Mouse (Mus musculus): ENCODE results near the gene Wdr60. TPM values are rescaled to one million over a fixed set of nuclear protein-coding genes. Genes with fewer than 3 reads are reported as not detected.

Wdr60 gene
- total and polyA plus RNA-seq, 3 experiments = 3.6 to 9.2 (median 6.7) TPM

GRCm38 (mm10) chr12:116281427-116282281, 18.8 kb upstream of the Wdr60 start:
- Histone ChIP-seq H3K27ac (ENCODE audit: insufficient read depth, low read depth) (peak overlapping the region; percentile 5; the same call in 1 of the 2 replicates), H3K36me3 (replicated peaks in 1 of 2; ENCODE audit: control insufficient read depth in 1 of 2, insufficient read depth in 1 of 2, low read length in 1 of 2) (peaks cover 0 to 2% of the 10 kb centered on the region in 2 experiments), H3K9me3 (replicated peaks; ENCODE audit: low read length) (no peaks in the 10 kb centered on the region), H3K9ac (ENCODE audit: insufficient read depth, low read depth) (peak overlapping the region; percentile 52), H3K79me2 (replicated peaks; ENCODE audit: control insufficient read depth, extremely low read depth, insufficient read depth, poor library complexity, severe bottlenecking) (peaks cover 3% of the 10 kb centered on the region; the same call in 1 of the 2 replicates), H3K27me3 (replicated peaks) (no peaks in the 10 kb centered on the region), H3K4me2 (ENCODE audit: insufficient read depth, low read depth, poor library complexity, severe bottlenecking) (peak overlapping the region; percentile 64), H3K4me1 (ENCODE audit: control insufficient read depth in 1 of 2, insufficient read depth in 2 of 2) (peaks cover 0 to 13% of the 10 kb centered on the region in 2 experiments; a peak in 3 of 4 replicates), H3K4me3 (replicated peaks in 1 of 3; ENCODE audit: low read depth in 2 of 3, low read length in 2 of 3, poor library complexity in 1 of 3) (peak overlapping the region; percentile 85 to 95 (median 91))
- peak; percentile 26 for DNase-seq (ENCODE audit: extremely low read depth)
- no peak for TF ChIP-seq RCOR1 (conservative IDR thresholded peaks at IDR 0.05; ENCODE audit: low read depth, low read length)
- TF ChIP-seq MAX (IDR thresholded peaks at IDR 0.05; ENCODE audit: low read length) = no peak
- no peak for TF ChIP-seq IRF4 (IDR thresholded peaks at IDR 0.05; ENCODE audit: low read depth, low read length)
- no peak for TF ChIP-seq CHD2 (IDR thresholded peaks at IDR 0.05; ENCODE audit: low read length)
- no peak for TF ChIP-seq MAFK (IDR thresholded peaks at IDR 0.05; ENCODE audit: insufficient replicate concordance, low read length)
- TF ChIP-seq MXI1 (IDR thresholded peaks at IDR 0.05; ENCODE audit: low read depth, low read length) = 0 out of 2 replicates have a peak, but pooled peaks have one; percentile 31
- no peak for TF ChIP-seq TBP (conservative IDR thresholded peaks at IDR 0.05; ENCODE audit: low read depth, low read length)
- no peak for TF ChIP-seq E2F4 (IDR thresholded peaks at IDR 0.05; ENCODE audit: insufficient replicate concordance, low read depth, low read length)
- no peak for TF ChIP-seq MAZ (IDR thresholded peaks at IDR 0.05; ENCODE audit: low read depth, low read length)
- TF ChIP-seq KAT2A (IDR thresholded peaks at IDR 0.05; ENCODE audit: insufficient replicate concordance, low read length) = no peak
- TF ChIP-seq UBTF (IDR thresholded peaks at IDR 0.05; ENCODE audit: low read depth, low read length) = peak; percentile 63
- no peak for TF ChIP-seq ETS1 (conservative IDR thresholded peaks at IDR 0.05; ENCODE audit: low read depth, low read length)
- TF ChIP-seq RAD21 (IDR thresholded peaks at IDR 0.05; ENCODE audit: low read depth, low read length) = no peak
- TF ChIP-seq PAX5 (IDR thresholded peaks at IDR 0.05; ENCODE audit: low read length) = no peak
- dilution Hi-C loops (cut with MboI; ENCODE audit: extremely low pct_ligation_motif_present, extremely low pct_unique_long_range_greater_than_20kb, low sequenced_read_pairs) (no loop called here), in situ Hi-C loops (cut with MboI; ENCODE audit: low pct_ligation_motif_present, low pct_unique_long_range_greater_than_20kb, low sequenced_read_pairs) (loop anchor here (25.0 kb wide), 1 partner anchor 131 kb away; the partner anchor contains the start of gene Ncapg2)

DNA sequence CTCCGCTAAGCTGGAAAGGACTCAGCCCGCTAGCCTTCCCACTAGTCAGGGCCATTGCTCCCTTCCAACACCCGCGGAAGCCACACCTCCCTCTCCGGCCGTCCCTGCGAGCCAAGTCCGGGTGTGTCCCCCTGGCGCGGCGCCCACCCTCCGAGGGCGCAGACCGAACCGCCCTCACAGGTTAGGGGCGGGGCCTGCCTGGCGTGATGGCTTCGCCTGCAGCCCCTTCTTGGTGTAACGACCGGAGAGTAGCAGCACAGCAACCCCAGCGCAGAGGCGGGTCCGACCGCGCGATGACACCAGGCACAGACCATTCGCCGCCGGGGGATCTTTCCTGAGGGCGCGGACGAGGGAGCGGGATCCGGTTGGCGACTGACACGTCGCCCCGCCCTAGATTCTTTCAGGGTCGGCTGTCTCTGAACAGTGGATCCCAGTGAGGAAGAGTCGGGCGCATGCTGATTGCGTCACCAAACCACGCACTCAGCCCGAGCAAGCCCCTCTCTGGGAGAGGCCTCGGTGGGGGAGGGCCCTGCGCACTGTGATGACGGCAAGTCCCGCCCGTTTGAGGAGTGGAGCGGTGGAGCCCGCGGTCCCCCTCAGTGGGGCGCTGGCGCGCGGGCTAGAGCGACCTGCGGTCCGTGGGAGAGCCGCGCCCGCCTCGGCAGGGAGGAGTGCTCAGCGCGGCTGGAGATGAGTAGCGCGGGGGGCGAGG, 18.0 kb upstream of the Wdr60 start, which contains the start of gene Esyt2:
Esyt2 (plus strand) TSS at position 544 of the 712 bp plus-strand sequence.
- dilution Hi-C loops (cut with MboI; ENCODE audit: extremely low pct_ligation_motif_present, extremely low pct_unique_long_range_greater_than_20kb, low sequenced_read_pairs) = no loop called here
- DNase-seq (ENCODE audit: extremely low read depth) = peak; percentile 98
- TF ChIP-seq ZMIZ1 (IDR thresholded peaks at IDR 0.05; ENCODE audit: low read depth, low read length) (peak; percentile 39), SMC3 (IDR thresholded peaks at IDR 0.05; ENCODE audit: low read depth, low read length) (peak; percentile 7; the same call in 1 of the 2 replicates), BHLHE40 (IDR thresholded peaks at IDR 0.05; ENCODE audit: low read depth, low read length) (peak; percentile 40; the same call in 1 of the 2 replicates), HCFC1 (IDR thresholded peaks at IDR 0.05; ENCODE audit: low read depth, low read length) (peak; percentile 89), MYC (IDR thresholded peaks at IDR 0.05; ENCODE audit: low read depth, low read length) (no peak), RAD21 (IDR thresholded peaks at IDR 0.05; ENCODE audit: low read depth, low read length) (peak; percentile 41), POLR2A (IDR thresholded peaks at IDR 0.05; ENCODE audit: low read depth, low read length) (peak; percentile 90), TCF12 (IDR thresholded peaks at IDR 0.05; ENCODE audit: low read depth, low read length) (peak; percentile 90), JUN (IDR thresholded peaks at IDR 0.05; ENCODE audit: insufficient read depth, low read depth, low read length) (no peak), GABPA (IDR thresholded peaks at IDR 0.05; ENCODE audit: insufficient replicate concordance, low read depth, low read length) (peak; percentile 80), E2F4 (IDR thresholded peaks at IDR 0.05; ENCODE audit: insufficient replicate concordance, low read depth, low read length) (no peak), IRF4 (IDR thresholded peaks at IDR 0.05; ENCODE audit: low read depth, low read length) (peak; percentile 69; the same call in 1 of the 2 replicates), EP300 (IDR thresholded peaks at IDR 0.05; ENCODE audit: low read length) (no peak; the same call in 1 of the 2 replicates), CTCF (conservative IDR thresholded peaks at IDR 0.05 in 1 of 2, IDR thresholded peaks at IDR 0.05 in 1 of 2; ENCODE audit: low read depth in 2 of 2, low read length in 2 of 2) (peak in 1 of 2 experiments; percentile 57; a peak in 2 of 4 replicates), NELFE (IDR thresholded peaks at IDR 0.05; ENCODE audit: low read depth, low read length) (peak; percentile 89; the same call in 1 of the 2 replicates), POLR2AphosphoS2 (IDR thresholded peaks at IDR 0.05; ENCODE audit: low read depth, low read length) (0 out of 2 replicates have a peak, but pooled peaks have one; percentile 34), ETS1 (conservative IDR thresholded peaks at IDR 0.05; ENCODE audit: low read depth, low read length) (peak; percentile 68), UBTF (IDR thresholded peaks at IDR 0.05; ENCODE audit: low read depth, low read length) (no peak)

More for the DNA sequence above, 18.0 kb upstream of the Wdr60 start, which contains the start of gene Esyt2:
- H3K4me1 ChIP-seq (ENCODE audit: control insufficient read depth in 1 of 2, insufficient read depth in 2 of 2) = peaks cover 0 to 13% of the 10 kb centered on the region in 2 experiments; a peak in 3 of 4 replicates
- H3K4me2 ChIP-seq (ENCODE audit: insufficient read depth, low read depth, poor library complexity, severe bottlenecking) = peak within 1 kb of the TSS; percentile 64
- H3K79me2 ChIP-seq (replicated peaks; ENCODE audit: control insufficient read depth, extremely low read depth, insufficient read depth, poor library complexity, severe bottlenecking) = peaks cover 3% of the 10 kb centered on the region; the same call in 1 of the 2 replicates
- H3K27me3 ChIP-seq (replicated peaks) = no peaks in the 10 kb centered on the region
- no peaks in the 10 kb centered on the region for H3K36me3 ChIP-seq (replicated peaks in 1 of 2; ENCODE audit: control insufficient read depth in 1 of 2, insufficient read depth in 1 of 2, low read length in 1 of 2)
- H3K9ac ChIP-seq (ENCODE audit: insufficient read depth, low read depth) = peak within 1 kb of the TSS; percentile 82
- H3K4me3 ChIP-seq (replicated peaks in 1 of 3; ENCODE audit: low read depth in 2 of 3, low read length in 2 of 3, poor library complexity in 1 of 3) = peak within 1 kb of the TSS; percentile 85 to 95 (median 91)
- in situ Hi-C loops (cut with MboI; ENCODE audit: low pct_ligation_motif_present, low pct_unique_long_range_greater_than_20kb, low sequenced_read_pairs) = loop anchor here (25.0 kb wide), 1 partner anchor 131 kb away; the partner anchor contains the start of gene Ncapg2
- peak within 1 kb of the TSS; percentile 73 for H3K27ac ChIP-seq (ENCODE audit: insufficient read depth, low read depth)
- H3K9me3 ChIP-seq (replicated peaks; ENCODE audit: low read length) = no peaks in the 10 kb centered on the region

All from CH12.LX (cell line).